Mouse (Mus musculus) heart, adult 2 months (tissue): ENCODE results near the gene Lrch3. TPM values are rescaled to one million over a fixed set of nuclear protein-coding genes. Genes with fewer than 3 reads are reported as not detected.

Experiments
- DNase-seq, 2 experiments: peaks; one replicate each; pipeline ENCODE4 v3.0.0; 2021
- H3K27ac ChIP-seq: fragments of 200-600 bp; 2 replicates; pipeline ENCODE4 v1.8.1; 2022
- H3K27me3 ChIP-seq: fragments of 200-500 bp; 2 replicates; pipeline ENCODE4 v1.6.1; 2012; ENCODE audit warnings: mild to moderate bottlenecking, low read length, inconsistent platforms, mixed read lengths; ENCODE audit not compliant: control insufficient read depth, insufficient read depth
- H3K36me3 ChIP-seq: fragments of 200-500 bp; 2 replicates; pipeline ENCODE4 v1.6.1; 2012; ENCODE audit warnings: low read length, inconsistent platforms; ENCODE audit not compliant: control insufficient read depth, insufficient read depth
- H3K4me1 ChIP-seq: fragments of 200-500 bp; 2 replicates; pipeline ENCODE4 v1.6.1; 2011; ENCODE audit warnings: low read length; ENCODE audit not compliant: control insufficient read depth, insufficient read depth
- H3K4me3 ChIP-seq: fragments of 200-600 bp; 2 replicates; pipeline ENCODE4 v1.8.1; 2022
- H3K79me2 ChIP-seq: fragments of 200-500 bp; replicated peaks from 2 replicates; pipeline ENCODE4 v1.6.1; 2012; ENCODE audit warnings: mild to moderate bottlenecking, inconsistent platforms, low read length, moderate library complexity, mixed read lengths; ENCODE audit not compliant: control insufficient read depth, insufficient read depth
- H3K9ac ChIP-seq: fragments of 200-500 bp; 2 replicates; pipeline ENCODE4 v1.6.1; 2012; ENCODE audit warnings: low read depth, mild to moderate bottlenecking, control low read depth, inconsistent platforms, low read length, mixed read lengths
- CTCF ChIP-seq: fragments of 200-600 bp; IDR thresholded peaks from 2 replicates; pipeline ENCODE4 v1.8.1; 2022; ENCODE audit warnings: antibody characterized with exemption, mild to moderate bottlenecking, moderate library complexity
- EP300 ChIP-seq: fragments of 200-500 bp; IDR thresholded peaks from 2 replicates; pipeline ENCODE4 v1.6.1; 2011; ENCODE audit warnings: low read depth, low read length, control low read depth; ENCODE audit not compliant: insufficient read depth
- POLR2A ChIP-seq: fragments of 200-500 bp; IDR thresholded peaks from 2 replicates; pipeline ENCODE4 v1.6.1; 2011; ENCODE audit warnings: mild to moderate bottlenecking, low read depth, low read length, control low read depth; ENCODE audit not compliant: insufficient read depth
- WGBS: fragments of 180-500 bp; shearing (Covaris S2); methylation state at CpG from one replicate; pipeline ENCODE4 v1.1.7; 2018; 5-methylcytosine and 5-hydroxymethylcytosine counted together
- intact Hi-C: fragments of 180-260 bp; cut with DNase I; formaldehyde crosslinking; loops from one replicate; pipeline ENCODE4 v1.15.1; 2025
- polyA plus RNA-seq: library from polyadenylated mRNA; depleted of rRNA; stranded (reverse); fragments of >200 nt; gene quantifications from 2 replicates; pipeline ENCODE4 v1.2.3, GENCODE M21; 2012
- total RNA-seq, 2 experiments: library from RNA; stranded (reverse); gene quantifications; 2 replicates each; pipeline ENCODE4 v1.2.3; 2021

Gene Lrch3
- total and polyA plus RNA-seq, 3 experiments, result 13.8 to 22.6 (median 20.3) TPM

GRCm38 (mm10) chr16:32972535-32972934, 58.6 kb downstream of the Lrch3 start:
- no peak overlapping the region for H3K9ac ChIP-seq
- 78% methylated on average over 5 of the region's 5 CpGs for WGBS
- no peak overlapping the region for H3K27ac ChIP-seq
- H3K4me3 ChIP-seq, result no peak overlapping the region
- TF ChIP-seq EP300 (no peak), CTCF (no peak), POLR2A (no peak)
- no peaks in the 10 kb centered on the region for H3K27me3 ChIP-seq
- H3K36me3 ChIP-seq, result no peaks in the 10 kb centered on the region; the same call in 1 of the 2 replicates
- intact Hi-C loops, result no loop called here
- DNase-seq, result no peak
- H3K4me1 ChIP-seq, result no peaks in the 10 kb centered on the region
- H3K79me2 ChIP-seq, result no peaks in the 10 kb centered on the region

- 45% methylated on average over 2 of the region's 2 CpGs for WGBS
- no peaks in the 10 kb centered on the region for H3K27me3 ChIP-seq
- no peaks in the 10 kb centered on the region; the same call in 1 of the 2 replicates for H3K36me3 ChIP-seq
- intact Hi-C loops, result no loop called here
- no peak overlapping the region for H3K4me3 ChIP-seq
- no peaks in the 10 kb centered on the region for H3K4me1 ChIP-seq
- H3K27ac ChIP-seq, result no peak overlapping the region
- no peak overlapping the region for H3K9ac ChIP-seq
- no peak for DNase-seq
- H3K79me2 ChIP-seq, result no peaks in the 10 kb centered on the region
- TF ChIP-seq CTCF, result no peak
- TF ChIP-seq EP300, result no peak
- TF ChIP-seq POLR2A, result no peak
Observed at GRCm38 (mm10) chr16:32973047-32973446, 59.1 kb downstream of the Lrch3 start.

- intact Hi-C loops, result no loop called here
Observed at GRCm38 (mm10) chr16:32980227-32980626, 66.3 kb downstream of the Lrch3 start.

GRCm38 (mm10) chr16:32981405-32981804, 67.5 kb downstream of the Lrch3 start:
- WGBS, result 76% methylated on average over 4 of the region's 4 CpGs
- DNase-seq, result no peak
- H3K4me1 ChIP-seq, result no peaks in the 10 kb centered on the region
- H3K79me2 ChIP-seq, result no peaks in the 10 kb centered on the region
- H3K4me3 ChIP-seq, result no peak overlapping the region
- intact Hi-C loops, result no loop called here
- TF ChIP-seq CTCF (no peak), EP300 (no peak), POLR2A (no peak)
- no peaks in the 10 kb centered on the region for H3K27me3 ChIP-seq
- no peak overlapping the region for H3K9ac ChIP-seq
- H3K36me3 ChIP-seq, result peaks cover 2% of the 10 kb centered on the region; the same call in 1 of the 2 replicates
- H3K27ac ChIP-seq, result no peak overlapping the region

More at GRCm38 (mm10) chr16:32980227-32980626, 66.3 kb downstream of the Lrch3 start:
- peaks cover 2% of the 10 kb centered on the region; the same call in 1 of the 2 replicates for H3K36me3 ChIP-seq
- no peaks in the 10 kb centered on the region for H3K4me1 ChIP-seq
- H3K4me3 ChIP-seq, result no peak overlapping the region
- WGBS, result 86% methylated on average over 1 of the region's 1 CpGs
- no peak for DNase-seq
- H3K79me2 ChIP-seq, result no peaks in the 10 kb centered on the region
- no peak overlapping the region for H3K27ac ChIP-seq
- no peaks in the 10 kb centered on the region for H3K27me3 ChIP-seq
- no peak overlapping the region for H3K9ac ChIP-seq
- TF ChIP-seq CTCF (no peak), POLR2A (no peak), EP300 (no peak)

- TF ChIP-seq CTCF (no peak), POLR2A (no peak), EP300 (no peak)
- no peaks in the 10 kb centered on the region for H3K27me3 ChIP-seq
- no peaks in the 10 kb centered on the region; the same call in 1 of the 2 replicates for H3K36me3 ChIP-seq
- H3K79me2 ChIP-seq, result no peaks in the 10 kb centered on the region
- DNase-seq, result no peak
- H3K27ac ChIP-seq, result no peak overlapping the region
- no peak overlapping the region for H3K4me3 ChIP-seq
- 89% methylated on average over 2 of the region's 2 CpGs for WGBS
- H3K4me1 ChIP-seq, result no peaks in the 10 kb centered on the region
- H3K9ac ChIP-seq, result no peak overlapping the region
- intact Hi-C loops, result loop anchor here (5.0 kb wide), 1 partner anchor 72 kb away; the partner anchor contains the start of gene Lrch3
Observed at GRCm38 (mm10) chr16:32984631-32985030, 70.7 kb downstream of the Lrch3 start.

- no peak for DNase-seq
- H3K27me3 ChIP-seq, result no peaks in the 10 kb centered on the region
- H3K36me3 ChIP-seq, result no peaks in the 10 kb centered on the region
- no peaks in the 10 kb centered on the region for H3K79me2 ChIP-seq
- TF ChIP-seq CTCF, result no peak
- TF ChIP-seq EP300, result no peak
- TF ChIP-seq POLR2A, result no peak
- no peaks in the 10 kb centered on the region for H3K4me1 ChIP-seq
- no peak overlapping the region for H3K27ac ChIP-seq
- WGBS, result 86% methylated on average over 5 of the region's 5 CpGs
- no peak overlapping the region for H3K4me3 ChIP-seq
- intact Hi-C loops, result no loop called here
- no peak overlapping the region for H3K9ac ChIP-seq
Observed at GRCm38 (mm10) chr16:32992158-32992557, 78.3 kb downstream of the Lrch3 start.
